Mouse (Mus musculus) urinary bladder, postnatal 14 days (tissue): ENCODE measurements around the gene Ccdc151.

Experiments
- DNase-seq: peaks from one replicate; pipeline ENCODE4 v3.0.0; 2021; ENCODE audit warnings: low spot score

Ccdc151 gene

DNA sequence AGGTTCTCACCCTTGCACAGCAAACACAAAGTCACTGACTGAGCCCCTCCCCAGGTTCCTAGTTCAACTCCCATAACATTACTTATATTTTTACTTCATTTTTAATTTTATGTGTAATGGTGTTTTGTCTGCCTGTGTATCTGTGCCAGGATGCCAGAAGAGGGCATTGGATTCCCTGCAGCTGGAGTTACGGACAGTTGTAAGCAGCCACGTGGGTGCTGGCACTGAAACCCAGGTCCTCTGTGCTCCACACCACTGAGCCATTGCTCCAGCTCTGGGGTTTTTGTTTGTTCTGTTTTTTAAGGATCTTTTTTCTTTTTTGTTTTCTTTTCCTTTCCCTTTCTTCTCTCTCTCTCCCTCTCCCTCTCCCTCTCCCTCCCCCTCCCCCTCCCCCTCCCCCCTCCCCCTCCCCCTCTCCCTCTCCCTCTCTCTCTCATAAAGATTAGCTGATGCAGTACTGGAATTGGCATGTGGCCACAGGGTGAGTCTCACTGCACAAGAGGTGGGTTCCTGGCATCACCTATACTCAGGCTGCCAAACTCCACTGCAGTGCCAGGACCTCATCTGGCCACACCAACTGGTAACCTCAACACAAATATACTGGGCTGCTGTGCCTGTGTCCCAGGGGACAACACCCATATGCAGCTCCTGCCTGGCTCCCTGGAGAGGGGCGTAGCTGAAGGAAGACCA, 6.1 kb downstream of the Ccdc151 start:
- DNase-seq, result no peak

DNA sequence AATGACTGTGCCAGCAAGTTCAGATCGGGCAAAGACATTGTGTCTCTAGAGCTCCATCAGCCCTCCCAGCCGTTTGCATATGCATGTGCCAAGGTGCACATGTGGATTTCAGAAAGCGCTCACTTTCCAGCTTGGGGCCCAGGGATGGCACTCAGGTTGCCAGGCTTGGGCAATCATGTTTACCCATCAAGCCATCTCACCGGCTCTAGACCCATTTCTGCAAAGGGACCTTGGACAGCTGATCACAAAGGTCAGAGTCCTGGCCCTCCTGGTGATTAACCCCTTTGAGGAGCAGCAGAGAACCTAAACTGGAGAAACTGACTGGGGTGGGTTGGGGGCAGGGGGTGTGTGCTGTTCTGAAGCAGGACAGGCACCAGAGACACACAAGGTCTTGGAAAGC, 10.2 kb downstream of the Ccdc151 start:
- no peak for DNase-seq

DNA sequence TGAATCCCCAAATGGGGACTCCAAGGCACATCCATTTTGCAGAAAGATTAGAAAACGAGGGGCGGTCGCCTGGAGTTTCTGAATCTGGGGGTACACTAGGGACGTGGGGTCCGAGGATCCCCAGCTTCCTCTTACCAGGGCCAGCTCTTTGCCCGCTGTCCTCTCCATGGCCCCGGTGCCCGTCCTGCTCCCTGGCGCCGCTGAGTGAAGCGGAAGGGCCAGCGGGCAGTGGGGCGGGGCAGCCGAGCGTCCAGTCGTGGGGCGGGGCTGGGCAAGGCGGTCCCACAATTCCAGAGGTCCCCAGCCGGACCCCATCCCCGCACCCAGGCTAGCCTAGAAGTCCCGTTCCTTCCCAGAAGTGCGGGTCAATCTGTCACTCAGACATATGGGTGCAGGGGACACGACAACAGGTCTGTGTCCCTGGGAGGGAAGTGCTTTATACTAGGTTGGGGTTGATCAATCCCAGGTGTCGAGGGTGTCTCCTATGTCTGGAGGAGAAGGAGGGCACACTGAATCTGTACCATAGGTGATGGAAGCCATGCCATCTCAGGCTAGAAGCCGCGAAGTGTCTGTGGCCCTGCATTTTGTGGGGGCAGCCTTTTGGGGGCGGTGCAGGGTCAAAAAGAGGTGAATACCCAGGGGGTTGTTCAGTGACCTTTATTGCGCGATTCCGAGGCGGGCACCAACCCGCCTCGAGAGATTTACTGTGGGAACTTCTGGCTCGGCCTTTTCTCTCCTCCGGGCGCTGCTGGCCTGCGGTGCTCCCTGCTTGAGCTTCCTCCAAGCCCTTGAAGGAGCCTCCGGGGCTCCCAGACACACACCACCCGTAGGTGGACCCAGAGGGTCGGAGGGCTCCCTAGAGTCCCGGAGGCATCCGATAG, 13.0 kb downstream of the Ccdc151 start, which contains the start of gene Rgl3:
TSS of gene Rgl3 (minus strand) at position 217 of the 881 bp plus-strand sequence.
- peak; percentile 70 for DNase-seq

DNA sequence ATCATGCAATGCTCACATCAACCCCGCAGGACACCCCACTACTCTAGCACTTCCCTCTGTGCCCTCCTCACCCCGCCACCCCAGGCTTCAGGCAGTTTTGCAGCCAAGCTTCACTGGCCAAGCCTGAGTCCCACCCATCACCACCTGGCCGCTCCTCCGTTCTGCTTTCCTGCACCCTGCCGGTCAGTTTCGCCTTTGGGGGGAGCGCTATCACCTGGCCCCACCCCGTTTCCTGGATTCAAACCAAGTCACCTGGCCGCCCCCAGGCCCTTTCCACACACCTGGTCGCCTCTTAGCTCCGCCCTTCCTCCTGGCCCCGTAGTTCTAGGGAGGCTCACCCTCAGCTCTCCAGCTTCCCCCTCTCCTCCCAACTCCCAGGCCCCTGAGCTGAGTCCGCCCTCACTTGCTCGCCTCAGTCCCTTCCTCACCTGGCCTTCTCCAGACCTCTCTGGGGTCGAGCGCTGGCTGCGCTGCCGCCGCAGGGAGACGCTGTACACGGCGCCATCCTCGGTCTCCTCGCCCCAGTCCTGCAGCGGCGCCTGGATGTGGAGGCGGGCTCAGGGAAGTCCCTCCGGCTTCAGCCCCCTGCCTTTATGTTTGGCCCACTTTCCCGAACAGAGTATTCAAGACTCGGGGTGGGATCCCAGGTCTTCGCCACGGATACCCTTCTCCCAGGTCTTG, 13.9 kb downstream of the Ccdc151 start:
- peak; percentile 47 for DNase-seq

DNA sequence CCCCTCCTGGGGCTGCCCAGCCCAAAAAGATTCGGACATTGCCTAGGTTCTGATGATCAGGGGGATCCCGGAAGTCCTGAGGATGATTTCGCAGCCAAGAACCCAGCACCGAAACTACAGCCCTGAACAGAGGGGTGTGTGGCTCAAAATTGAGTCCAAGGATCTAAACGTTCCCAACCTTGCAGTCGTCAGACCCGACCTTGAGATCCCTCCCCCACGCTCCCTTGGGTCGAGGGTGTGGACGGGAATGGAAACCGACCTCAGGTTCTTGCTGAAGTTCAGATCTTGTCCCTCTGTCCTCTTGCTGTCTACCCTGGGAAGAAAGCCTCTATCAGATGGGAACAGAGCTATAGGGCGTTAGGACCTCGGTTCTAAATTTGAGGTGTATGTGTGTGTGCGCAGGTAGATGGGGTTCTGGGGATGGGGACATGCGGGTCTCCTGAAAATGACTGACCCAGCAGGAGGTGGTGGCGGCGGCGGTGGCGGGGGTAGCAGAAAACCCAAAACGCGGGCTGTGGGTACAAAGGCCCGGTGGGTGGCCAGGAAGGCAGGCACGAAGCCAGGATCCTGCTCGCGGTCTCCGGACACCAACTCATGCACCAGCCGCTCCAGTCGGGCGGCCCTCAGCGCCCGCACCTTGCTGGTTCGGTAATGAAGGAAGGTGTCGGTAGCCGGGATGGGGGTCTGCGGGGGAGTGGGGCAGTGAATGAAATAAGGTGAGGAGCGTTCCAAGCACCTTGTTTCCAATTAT, 14.7 kb downstream of the Ccdc151 start:
- no peak for DNase-seq

DNA sequence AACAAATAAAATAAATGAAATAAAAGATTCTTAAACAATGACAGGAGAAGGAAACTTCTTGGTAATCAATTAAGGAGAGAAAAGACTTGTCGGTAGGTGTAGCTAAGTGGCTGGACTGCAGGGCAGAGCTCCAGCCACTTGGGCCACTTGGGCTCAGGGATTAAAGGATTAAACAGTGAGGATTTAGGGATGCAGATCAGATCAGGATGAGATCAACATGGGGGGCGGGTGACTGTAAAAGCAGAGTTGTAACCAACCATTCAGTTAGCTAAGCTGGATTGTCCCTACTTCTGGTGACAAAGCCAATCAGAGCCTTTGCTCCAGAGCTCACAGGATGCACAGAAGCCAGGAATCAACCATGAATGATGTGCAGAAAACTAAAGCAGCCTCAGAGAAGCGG, 18.5 kb downstream of the Ccdc151 start:
- no peak for DNase-seq

DNA sequence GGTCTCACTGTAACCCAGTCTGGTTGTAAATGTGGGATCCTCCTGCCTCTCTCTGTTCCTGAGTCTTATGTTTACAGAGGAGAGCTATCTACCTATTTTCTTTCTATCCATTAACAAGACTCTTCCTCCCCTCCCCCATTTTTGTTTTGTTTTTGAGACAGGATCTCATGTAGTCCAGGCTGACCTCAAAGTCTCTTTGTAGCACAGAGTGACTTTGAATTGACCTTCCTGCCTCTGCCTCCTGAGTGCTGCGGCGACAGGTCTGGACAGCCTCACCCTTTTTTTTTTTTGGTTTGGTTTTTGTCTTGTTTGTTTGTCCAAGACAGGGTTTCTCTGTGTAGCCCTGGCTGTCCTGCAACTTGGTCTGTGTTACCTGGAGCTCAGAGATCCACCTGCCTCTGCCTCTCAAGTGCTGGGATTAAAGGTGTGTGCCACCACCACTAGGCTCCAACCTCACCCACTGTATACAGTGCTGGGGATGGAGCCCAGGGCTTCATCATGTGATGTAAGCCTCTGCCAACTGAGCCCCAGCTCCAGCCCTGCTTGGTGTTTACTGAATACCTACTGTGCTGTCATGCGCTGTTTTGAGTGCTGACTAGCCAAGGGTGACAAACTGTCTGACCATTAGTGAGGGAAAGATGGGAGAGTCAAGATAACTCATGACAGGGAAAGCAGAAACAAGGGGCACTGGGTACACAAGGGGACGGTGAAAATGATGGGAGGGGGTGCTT, 23.9 kb downstream of the Ccdc151 start:
- no peak for DNase-seq

DNA sequence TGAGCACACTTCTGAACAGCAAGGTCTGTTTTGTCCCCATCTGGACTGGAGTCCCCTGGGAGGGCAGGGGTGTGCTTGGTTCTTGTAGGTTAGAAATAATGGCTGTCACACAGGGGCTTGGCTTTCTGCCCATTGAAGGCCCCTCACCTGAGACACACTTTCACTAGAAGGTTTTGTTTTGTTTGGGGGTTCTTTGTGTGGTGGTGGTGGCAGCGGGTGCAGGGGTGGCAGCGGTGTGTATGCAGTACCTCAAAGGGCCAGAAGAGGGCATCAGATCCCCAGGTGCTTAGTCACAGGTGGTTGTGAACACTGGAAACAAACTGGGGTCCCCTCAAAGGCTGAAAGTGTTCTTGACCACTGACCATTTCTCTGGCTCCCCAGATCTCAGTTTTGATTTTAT, 24.5 kb downstream of the Ccdc151 start:
- no peak for DNase-seq

DNA sequence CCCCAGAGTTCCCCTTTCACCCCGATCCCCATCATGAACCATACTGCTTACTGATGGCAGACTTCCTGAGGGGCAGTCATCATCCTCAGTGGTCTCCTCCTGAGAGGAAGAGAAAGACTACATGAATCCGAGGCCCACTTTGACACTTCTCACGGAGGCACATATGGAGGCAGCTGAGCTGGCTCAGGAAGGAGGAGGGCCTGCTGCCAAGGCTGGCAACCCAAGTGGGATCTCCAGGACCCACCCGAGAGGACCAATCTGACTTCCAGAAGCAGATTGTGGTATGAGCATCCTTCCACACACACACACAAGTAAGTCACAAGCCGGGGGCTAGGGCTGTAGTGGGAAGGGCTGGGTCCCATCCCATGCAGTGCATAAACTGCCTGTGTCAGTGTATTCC, 25.1 kb downstream of the Ccdc151 start:
- DNase-seq, result no peak

DNA sequence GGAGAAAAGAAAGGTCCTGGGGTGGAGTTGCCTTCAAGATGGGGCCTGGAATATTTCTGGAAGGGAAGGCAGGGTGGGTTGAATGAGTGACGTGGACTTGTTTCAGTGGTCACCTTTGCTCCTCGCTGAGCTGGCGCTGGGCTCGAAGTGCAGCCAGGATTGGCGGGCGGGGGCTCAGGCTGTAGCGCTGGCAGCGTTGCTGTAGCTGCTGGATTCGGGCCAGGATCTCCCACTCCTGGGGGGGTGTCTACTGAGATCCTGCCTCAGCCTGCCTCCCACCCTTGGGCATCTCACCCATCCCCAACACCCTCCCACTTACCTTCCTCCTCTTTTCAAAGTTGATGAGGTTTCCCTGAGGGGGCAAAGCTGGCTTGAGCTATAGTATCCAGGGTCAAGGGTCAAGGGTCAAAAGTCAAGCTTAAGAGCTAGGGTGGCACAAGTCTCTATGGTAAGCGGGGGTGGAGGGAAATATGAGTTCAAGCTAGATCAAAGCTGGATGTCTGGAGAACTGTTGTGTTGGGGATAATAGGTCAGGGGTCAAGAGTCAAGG, 25.7 kb downstream of the Ccdc151 start:
- DNase-seq, result no peak

DNA sequence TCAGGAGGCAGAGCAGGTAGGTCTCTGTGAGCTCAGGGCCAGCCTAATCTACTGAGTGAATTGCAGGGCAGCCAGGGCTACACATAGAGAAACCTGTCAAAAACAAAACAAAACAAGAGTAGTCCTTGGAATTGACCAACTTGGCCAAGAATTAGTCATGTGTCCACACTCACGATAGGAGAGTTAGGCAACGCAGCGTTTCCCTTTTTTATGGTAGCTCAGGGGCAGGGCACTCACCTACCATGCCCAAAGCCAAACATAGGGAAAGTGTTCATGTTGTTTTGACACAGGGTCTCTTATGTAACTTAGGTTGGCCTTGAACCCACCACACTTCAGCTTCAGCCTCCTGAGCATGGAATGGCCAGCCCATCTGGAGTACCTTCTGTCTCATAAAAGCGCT, 33.1 kb downstream of the Ccdc151 start:
- DNase-seq, result no peak

DNA sequence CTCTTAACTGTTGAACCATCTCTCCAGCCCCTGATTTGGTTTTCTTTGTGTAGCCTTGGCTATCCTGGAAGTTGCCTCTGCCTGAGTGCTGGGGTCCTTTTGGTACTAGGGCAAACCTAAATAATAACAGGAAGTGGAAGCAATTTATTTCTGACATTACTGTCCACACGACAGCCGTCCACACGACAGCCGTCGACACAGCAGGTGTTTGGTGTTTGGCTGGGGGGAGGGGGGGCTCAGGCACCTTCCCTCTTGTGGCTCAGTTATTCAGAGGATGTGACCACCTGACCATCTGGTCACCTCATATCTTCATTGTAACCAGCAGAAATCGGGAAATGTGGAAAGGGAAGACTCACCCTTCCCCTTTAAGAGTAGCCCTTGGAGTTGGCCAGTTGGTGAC, 33.6 kb downstream of the Ccdc151 start:
- no peak for DNase-seq

DNA sequence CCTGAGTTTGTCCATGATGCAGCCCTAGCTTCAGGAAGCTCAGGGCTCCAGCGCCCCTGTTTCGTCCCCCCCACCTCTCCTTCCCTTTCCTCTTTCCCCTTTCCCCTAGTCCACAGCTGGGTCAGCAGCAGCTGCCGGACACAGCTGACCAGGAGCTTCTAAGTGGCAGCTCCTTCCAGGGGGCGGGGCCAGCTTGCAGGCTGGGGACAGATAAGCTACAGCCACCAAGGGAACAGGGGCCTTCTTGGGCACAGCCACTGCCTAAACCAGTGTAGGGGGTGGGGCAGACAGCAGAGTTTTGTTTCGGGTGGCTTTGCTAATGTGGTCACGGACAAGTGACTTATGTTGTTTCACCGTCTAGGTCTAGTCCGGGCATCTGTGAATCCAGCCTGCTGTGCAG, 39.0 kb downstream of the Ccdc151 start, which contains the start of gene Epor:
TSS of gene Epor (minus strand) at position 90 of the 400 bp plus-strand sequence.
- no peak for DNase-seq

DNA sequence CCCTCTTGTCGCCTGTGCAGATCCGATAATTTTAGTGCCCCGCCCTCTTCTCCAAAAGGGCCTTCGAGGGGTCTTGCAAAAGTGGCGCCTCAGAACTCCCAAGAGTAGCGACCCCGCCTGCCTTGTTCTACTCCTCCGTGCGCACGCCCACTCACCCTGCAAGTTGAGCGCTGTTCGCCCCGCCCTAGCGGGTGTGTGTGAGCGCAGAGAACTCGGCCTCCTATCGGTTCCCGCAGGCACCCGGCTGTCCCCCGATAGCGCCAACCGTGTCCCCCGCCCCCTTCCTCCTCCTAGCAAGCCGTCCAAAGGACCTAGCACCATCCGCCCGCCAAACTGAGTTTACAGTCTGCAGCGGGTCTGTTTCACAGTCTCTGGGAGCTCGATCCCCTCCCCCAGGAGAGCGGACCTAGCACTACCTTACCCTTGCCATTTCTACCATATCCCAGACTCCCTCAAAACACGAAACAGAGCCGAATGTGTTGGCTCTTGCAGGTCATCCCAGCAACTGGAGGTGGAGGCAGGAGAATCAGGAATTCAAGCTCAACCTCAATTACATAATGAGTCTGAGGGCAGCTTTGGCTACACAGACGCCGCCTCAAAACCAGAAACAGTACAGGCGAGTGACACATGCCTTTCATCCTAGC, 39.9 kb downstream of the Ccdc151 start:
- DNase-seq, result peak; percentile 65

DNA sequence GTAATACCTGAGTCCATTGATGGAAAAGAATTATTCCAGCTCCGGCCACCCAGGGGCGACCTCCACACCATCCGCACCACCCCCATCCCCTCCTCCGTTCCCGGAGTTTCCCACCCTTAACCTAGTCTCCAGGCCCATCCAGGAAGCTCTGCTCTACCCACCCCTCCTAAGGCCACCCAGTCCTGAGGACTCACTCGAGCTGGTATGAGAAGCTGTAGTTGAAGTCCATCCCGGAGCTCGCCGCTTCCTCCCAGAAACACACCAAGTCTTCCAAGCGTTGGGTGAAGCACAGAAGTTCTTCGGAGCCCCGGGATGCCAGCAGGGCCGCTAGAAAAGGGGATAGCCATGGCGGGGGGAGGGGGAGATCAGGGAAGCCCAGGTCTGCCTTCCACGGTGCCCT, 40.4 kb downstream of the Ccdc151 start:
- DNase-seq, result no peak

DNA sequence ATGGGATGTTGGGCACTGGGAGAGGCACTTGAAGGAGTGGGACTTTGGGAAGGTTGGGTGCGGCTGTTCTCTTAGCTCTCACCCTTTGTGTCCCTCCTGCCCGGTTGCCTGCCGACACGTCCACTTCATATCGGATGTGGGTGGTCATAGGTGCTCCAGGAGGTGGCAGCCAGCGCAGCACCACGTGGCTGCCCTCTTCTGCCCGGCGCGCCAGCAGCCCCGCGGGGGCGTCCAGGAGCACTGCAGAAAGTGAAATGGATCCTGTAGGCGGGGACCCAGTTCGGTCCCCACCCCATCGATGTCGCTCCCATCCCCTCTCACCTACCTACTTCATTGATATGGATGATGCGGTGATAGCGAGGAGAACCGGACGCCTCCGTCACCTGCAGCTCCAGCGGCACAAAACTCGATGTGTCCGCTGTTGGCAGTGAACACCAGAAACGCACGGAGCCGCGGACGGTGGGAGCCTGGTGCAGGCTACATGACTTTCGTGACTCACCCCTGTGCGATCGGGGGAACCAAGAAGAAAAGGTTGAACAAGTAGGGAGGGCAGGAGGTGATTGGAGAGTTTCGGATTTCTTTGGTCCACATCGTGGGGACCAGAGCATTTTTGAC, 41.0 kb downstream of the Ccdc151 start:
- no peak for DNase-seq

DNA sequence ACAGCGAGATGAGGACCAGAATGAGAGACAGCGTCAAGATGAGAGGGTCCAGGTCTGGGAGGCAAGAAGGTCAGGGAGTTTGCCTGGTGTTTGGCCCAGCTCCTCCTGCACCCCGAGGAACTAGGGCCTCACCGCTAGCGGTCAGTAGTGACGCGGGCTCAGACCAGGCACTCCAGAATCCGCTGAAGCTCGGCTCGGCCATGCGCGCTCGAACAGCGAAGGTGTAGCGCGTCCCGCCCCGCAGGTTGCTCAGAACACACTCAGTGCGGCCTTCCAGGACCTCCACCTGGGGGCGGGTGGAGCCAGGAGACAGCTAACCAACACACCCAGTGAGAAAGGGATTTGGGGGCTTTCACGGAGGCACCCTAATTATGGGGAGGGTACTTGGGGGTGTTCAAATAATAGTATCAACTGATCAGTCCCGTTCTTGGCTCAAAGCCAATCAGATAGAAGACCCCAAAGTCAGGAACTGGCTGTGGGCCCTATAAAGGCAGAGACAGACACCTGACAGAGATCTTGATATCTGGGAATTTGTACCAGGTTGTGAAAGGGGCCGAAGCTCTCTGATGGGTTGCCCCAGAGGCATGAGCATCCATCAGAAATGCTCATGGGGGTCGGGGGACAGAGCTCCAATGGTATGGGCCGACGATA, 41.8 kb downstream of the Ccdc151 start:
- peak; percentile 45 for DNase-seq

DNA sequence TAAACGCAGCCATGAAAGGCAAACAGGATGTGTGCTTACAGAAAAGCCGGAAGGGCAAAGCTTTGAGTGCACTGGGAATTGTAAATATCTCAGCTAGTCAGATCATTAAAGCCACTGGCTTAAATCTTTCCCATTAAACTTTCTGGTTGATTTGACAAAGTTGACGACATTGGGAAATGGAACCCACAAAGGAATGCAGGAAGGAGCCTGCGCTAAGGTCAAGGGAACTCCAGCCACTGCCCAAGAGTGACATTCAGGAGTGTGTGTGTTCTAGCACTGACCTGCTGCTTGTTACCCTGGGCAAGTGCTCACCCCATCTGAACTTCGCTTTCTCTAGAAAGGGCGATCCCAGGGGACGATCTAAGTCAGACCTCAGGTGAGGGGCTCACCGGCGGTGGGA, 42.3 kb downstream of the Ccdc151 start:
- DNase-seq, result no peak

DNA sequence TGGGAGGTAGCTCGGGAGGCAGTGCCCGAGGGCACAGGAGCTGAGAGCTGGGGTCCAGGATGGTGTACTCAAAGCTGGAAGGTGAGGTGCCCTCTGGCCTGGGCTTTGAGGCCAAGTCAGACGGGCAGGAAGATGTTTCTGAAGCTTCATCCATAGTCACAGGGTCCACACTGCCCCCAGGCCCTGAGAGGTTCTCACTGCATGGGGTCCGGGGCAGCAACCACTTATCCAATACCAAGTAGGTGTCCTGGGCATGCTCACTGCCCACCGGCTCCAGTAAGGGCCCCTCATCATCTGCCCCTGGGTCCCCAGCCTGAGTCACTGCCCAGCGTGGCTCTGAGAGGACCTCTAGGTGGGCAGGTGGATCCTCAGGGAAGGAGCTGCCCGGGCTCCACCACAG, 43.2 kb downstream of the Ccdc151 start:
- DNase-seq, result no peak

DNA sequence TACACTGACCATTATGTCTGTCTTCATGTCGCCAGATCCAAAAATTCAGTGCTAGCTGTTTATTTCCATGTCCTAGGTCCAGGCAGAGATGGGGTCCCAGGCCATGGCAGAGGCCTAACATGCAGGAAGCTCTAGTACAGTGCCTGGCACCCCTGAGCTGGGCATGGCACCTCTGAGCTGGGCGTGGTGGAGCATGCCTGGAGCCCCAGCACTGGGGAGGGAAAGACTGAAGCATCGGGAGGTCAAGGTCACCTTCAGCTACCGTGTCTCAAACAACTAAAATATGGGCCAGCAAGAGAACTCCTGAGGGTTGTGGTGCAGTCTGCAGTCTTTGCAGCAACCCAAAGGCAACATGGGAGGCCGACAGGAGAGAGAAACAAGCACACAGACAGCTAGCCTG, 44.1 kb downstream of the Ccdc151 start:
- DNase-seq, result no peak
